Mouse (Mus musculus): ENCODE measurements around the gene Fli1. TPM values are rescaled to one million over a fixed set of nuclear protein-coding genes. Genes with fewer than 3 reads are reported as not detected.

Gene Fli1
- polyA plus RNA-seq, 1 experiment from 2014 or later = 48.0 TPM

- Histone ChIP-seq H3K4me2 (ENCODE audit: low read depth, low read length) (no peak overlapping the region), H3K9me3 (replicated peaks; ENCODE audit: control insufficient read depth, low read length) (no peaks in the 10 kb centered on the region), H3K9ac (replicated peaks; ENCODE audit: low read length) (no peak overlapping the region), H3K4me3 (ENCODE audit: low read depth, low read length) (no peak overlapping the region), H3K27me3 (ENCODE audit: control insufficient read depth, insufficient read depth, low read length) (no peaks in the 10 kb centered on the region), H3K4me1 (ENCODE audit: control insufficient read depth, insufficient read depth, low read length) (no peaks in the 10 kb centered on the region), H3K27ac (replicated peaks; ENCODE audit: low read depth, low read length) (no peak overlapping the region), H3K36me3 (replicated peaks; ENCODE audit: control insufficient read depth, insufficient read depth, low read depth, low read length) (no peaks in the 10 kb centered on the region)
- no peak for ATAC-seq (replicated peaks; ENCODE audit: insufficient number of reproducible peaks, low FRiP score, low TSS enrichment, low read depth)
- WGBS = 65% methylated on average over 9 of the region's 9 CpGs
- no peak for DNase-seq (ENCODE audit: low spot score)
These were observed 19.7 kb upstream of the Fli1 start for GRCm38 (mm10) chr9:32562409-32562808.

- Histone ChIP-seq H3K9ac (replicated peaks; ENCODE audit: low read length) (no peak overlapping the region), H3K4me3 (ENCODE audit: low read depth, low read length) (no peak overlapping the region), H3K27me3 (ENCODE audit: control insufficient read depth, insufficient read depth, low read length) (no peaks in the 10 kb centered on the region), H3K9me3 (replicated peaks; ENCODE audit: control insufficient read depth, low read length) (no peaks in the 10 kb centered on the region), H3K4me2 (ENCODE audit: low read depth, low read length) (no peak overlapping the region), H3K36me3 (replicated peaks; ENCODE audit: control insufficient read depth, insufficient read depth, low read depth, low read length) (no peaks in the 10 kb centered on the region), H3K27ac (replicated peaks; ENCODE audit: low read depth, low read length) (no peak overlapping the region), H3K4me1 (ENCODE audit: control insufficient read depth, insufficient read depth, low read length) (no peaks in the 10 kb centered on the region)
- no peak for DNase-seq (ENCODE audit: low spot score)
- 82% methylated on average over 14 of the region's 14 CpGs for WGBS
- ATAC-seq (replicated peaks; ENCODE audit: insufficient number of reproducible peaks, low FRiP score, low TSS enrichment, low read depth) = no peak
These were observed 18.7 kb upstream of the Fli1 start for GRCm38 (mm10) chr9:32561190-32561890.

DNA sequence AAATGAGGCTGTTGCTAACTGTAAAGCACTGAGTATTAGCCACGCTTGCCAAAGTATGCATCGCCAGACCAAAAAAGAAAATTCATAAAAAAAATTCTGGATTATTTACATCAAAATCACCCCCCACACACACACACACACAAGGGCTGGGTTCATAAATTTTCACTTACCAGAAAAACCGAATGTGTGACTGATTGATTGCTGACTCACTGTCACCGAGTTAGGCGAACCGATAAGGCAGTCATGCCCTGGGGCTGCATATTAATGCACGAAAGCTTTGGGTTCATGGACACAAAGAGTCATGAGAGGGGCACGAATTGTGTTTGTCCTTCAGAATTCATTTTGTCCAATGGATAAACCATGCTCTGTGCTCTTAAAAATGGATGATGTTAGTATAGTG, 17.2 kb upstream of the Fli1 start:
- Histone ChIP-seq H3K27me3 (ENCODE audit: control insufficient read depth, insufficient read depth, low read length) (no peaks in the 10 kb centered on the region), H3K4me3 (ENCODE audit: low read depth, low read length) (no peak overlapping the region)
- WGBS = 65% methylated on average over 8 of the region's 8 CpGs

DNA sequence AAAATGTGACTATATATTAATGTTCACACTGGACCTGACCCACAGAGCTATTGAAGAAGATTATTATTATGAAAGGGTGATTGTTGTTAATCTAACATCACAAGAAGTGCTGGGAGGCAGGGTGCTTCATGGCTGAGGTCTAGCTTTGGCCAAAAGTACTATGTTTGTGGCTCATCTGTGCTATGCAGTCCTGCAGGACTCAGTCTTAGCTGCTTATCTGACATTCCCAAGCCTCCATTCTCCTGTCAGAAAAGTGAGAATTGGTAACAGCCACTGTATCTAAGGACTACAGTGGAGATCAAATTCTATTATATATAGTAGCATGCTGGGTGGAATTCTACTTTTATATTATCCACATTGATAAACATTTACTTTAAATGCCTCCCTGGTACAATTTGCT, 16.8 kb upstream of the Fli1 start:
- Histone ChIP-seq H3K36me3 (replicated peaks; ENCODE audit: control insufficient read depth, insufficient read depth, low read depth, low read length) (no peaks in the 10 kb centered on the region), H3K4me1 (ENCODE audit: control insufficient read depth, insufficient read depth, low read length) (no peaks in the 10 kb centered on the region), H3K4me3 (ENCODE audit: low read depth, low read length) (no peak overlapping the region), H3K27me3 (ENCODE audit: control insufficient read depth, insufficient read depth, low read length) (no peaks in the 10 kb centered on the region), H3K27ac (replicated peaks; ENCODE audit: low read depth, low read length) (no peak overlapping the region), H3K9me3 (replicated peaks; ENCODE audit: control insufficient read depth, low read length) (no peaks in the 10 kb centered on the region), H3K9ac (replicated peaks; ENCODE audit: low read length) (no peak overlapping the region), H3K4me2 (ENCODE audit: low read depth, low read length) (no peak overlapping the region)
- ATAC-seq (replicated peaks; ENCODE audit: insufficient number of reproducible peaks, low FRiP score, low TSS enrichment, low read depth) = no peak
- DNase-seq (ENCODE audit: low spot score) = no peak

More for the DNA sequence above, 17.2 kb upstream of the Fli1 start:
- H3K36me3 ChIP-seq (replicated peaks; ENCODE audit: control insufficient read depth, insufficient read depth, low read depth, low read length) = no peaks in the 10 kb centered on the region
- H3K9ac ChIP-seq (replicated peaks; ENCODE audit: low read length) = no peak overlapping the region
- no peak for ATAC-seq (replicated peaks; ENCODE audit: insufficient number of reproducible peaks, low FRiP score, low TSS enrichment, low read depth)
- no peak for DNase-seq (ENCODE audit: low spot score)
- H3K4me1 ChIP-seq (ENCODE audit: control insufficient read depth, insufficient read depth, low read length) = no peaks in the 10 kb centered on the region
- no peak overlapping the region for H3K27ac ChIP-seq (replicated peaks; ENCODE audit: low read depth, low read length)
- no peak overlapping the region for H3K4me2 ChIP-seq (ENCODE audit: low read depth, low read length)
- H3K9me3 ChIP-seq (replicated peaks; ENCODE audit: control insufficient read depth, low read length) = no peaks in the 10 kb centered on the region

DNA sequence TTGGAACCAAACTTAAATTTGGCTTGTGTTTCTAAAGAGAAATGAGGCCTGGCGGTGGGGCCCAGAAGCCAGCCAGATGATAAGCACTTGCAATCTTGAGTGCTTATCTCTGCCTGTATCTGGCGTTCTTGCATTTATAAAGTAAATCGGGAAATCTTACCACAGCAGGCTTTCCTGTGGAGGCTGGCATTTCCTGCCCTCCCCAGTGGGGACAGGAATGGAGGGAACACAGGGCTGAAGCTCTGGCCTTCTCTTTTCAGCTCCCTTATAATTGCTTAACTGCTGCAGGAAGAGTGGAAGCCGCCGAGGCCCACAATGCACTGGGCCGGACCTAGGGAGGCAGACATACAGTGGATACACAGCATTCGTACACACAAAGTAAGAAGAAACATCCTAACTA, 13.7 kb upstream of the Fli1 start:
- no peak for ATAC-seq (replicated peaks; ENCODE audit: insufficient number of reproducible peaks, low FRiP score, low TSS enrichment, low read depth)
- H3K4me3 ChIP-seq (ENCODE audit: low read depth, low read length) = no peak overlapping the region
- DNase-seq (ENCODE audit: low spot score) = no peak
- no peaks in the 10 kb centered on the region for H3K9me3 ChIP-seq (replicated peaks; ENCODE audit: control insufficient read depth, low read length)
- no peaks in the 10 kb centered on the region for H3K27me3 ChIP-seq (ENCODE audit: control insufficient read depth, insufficient read depth, low read length)
- no peak overlapping the region for H3K4me2 ChIP-seq (ENCODE audit: low read depth, low read length)
- no peak overlapping the region for H3K9ac ChIP-seq (replicated peaks; ENCODE audit: low read length)
- H3K36me3 ChIP-seq (replicated peaks; ENCODE audit: control insufficient read depth, insufficient read depth, low read depth, low read length) = no peaks in the 10 kb centered on the region
- no peak overlapping the region for H3K27ac ChIP-seq (replicated peaks; ENCODE audit: low read depth, low read length)
- H3K4me1 ChIP-seq (ENCODE audit: control insufficient read depth, insufficient read depth, low read length) = no peaks in the 10 kb centered on the region
- 57% methylated on average over 7 of the region's 7 CpGs for WGBS

DNA sequence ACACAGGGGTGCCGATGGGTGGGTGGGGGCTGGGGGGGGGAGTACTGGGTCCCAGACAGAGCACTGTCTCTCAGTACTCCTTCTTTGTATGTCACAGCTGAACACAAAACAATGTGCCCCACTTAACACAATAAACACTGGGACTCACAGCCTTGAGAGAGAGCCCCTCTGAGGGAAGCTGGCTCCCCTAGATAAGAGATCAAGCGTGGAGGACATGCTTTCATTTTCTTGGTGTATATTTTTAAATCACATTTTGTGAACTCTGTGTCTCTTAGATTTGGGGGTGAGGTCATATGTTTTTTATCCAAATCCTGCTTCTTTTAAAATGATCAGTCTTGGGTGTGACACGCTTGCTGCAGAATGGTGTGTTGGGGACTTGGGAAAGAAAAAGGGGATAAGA, 12.6 kb upstream of the Fli1 start:
- Histone ChIP-seq H3K4me1 (ENCODE audit: control insufficient read depth, insufficient read depth, low read length) (no peaks in the 10 kb centered on the region), H3K36me3 (replicated peaks; ENCODE audit: control insufficient read depth, insufficient read depth, low read depth, low read length) (no peaks in the 10 kb centered on the region), H3K4me3 (ENCODE audit: low read depth, low read length) (no peak overlapping the region), H3K4me2 (ENCODE audit: low read depth, low read length) (no peak overlapping the region), H3K9me3 (replicated peaks; ENCODE audit: control insufficient read depth, low read length) (no peaks in the 10 kb centered on the region), H3K27ac (replicated peaks; ENCODE audit: low read depth, low read length) (no peak overlapping the region), H3K9ac (replicated peaks; ENCODE audit: low read length) (no peak overlapping the region), H3K27me3 (ENCODE audit: control insufficient read depth, insufficient read depth, low read length) (no peaks in the 10 kb centered on the region)
- DNase-seq (ENCODE audit: low spot score) = no peak
- WGBS = 83% methylated on average over 3 of the region's 3 CpGs
- no peak for ATAC-seq (replicated peaks; ENCODE audit: insufficient number of reproducible peaks, low FRiP score, low TSS enrichment, low read depth)

DNA sequence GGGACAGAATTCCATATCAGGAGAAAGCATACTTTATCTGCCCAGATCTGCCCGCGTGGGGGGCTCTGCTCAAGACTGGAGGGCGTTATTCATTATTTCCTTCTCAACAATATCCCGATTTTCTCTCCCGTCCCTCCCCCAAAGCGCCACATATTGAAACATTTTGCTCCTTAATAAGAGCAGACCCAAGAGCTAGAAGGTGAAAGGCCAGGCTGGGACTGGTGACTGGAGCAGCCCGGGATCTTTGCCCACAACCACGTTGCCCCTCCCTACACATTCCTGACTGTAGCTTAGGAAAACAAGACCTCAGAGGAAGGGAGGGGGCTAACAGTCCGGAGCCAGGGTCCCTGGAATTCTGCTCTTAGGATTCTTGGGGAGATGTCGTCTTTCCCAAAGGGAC, 7.9 kb upstream of the Fli1 start:
- peak; percentile 86 for DNase-seq (ENCODE audit: low spot score)
- H3K36me3 ChIP-seq (replicated peaks; ENCODE audit: control insufficient read depth, insufficient read depth, low read depth, low read length) = no peaks in the 10 kb centered on the region
- ATAC-seq (replicated peaks; ENCODE audit: insufficient number of reproducible peaks, low FRiP score, low TSS enrichment, low read depth) = peak; percentile 54; the same call in 1 of the 2 replicates
- H3K27ac ChIP-seq (replicated peaks; ENCODE audit: low read depth, low read length) = peak overlapping the region; percentile 63
- H3K4me2 ChIP-seq (ENCODE audit: low read depth, low read length) = no peak overlapping the region
- H3K9me3 ChIP-seq (replicated peaks; ENCODE audit: control insufficient read depth, low read length) = no peaks in the 10 kb centered on the region
- peaks cover 13% of the 10 kb centered on the region for H3K4me1 ChIP-seq (ENCODE audit: control insufficient read depth, insufficient read depth, low read length)
- under 1% methylated on average over 10 of the region's 10 CpGs for WGBS
- H3K4me3 ChIP-seq (ENCODE audit: low read depth, low read length) = no peak overlapping the region
- 0 out of 2 replicates have a peak, but pooled peaks cover under 1% of the 10 kb centered on the region for H3K27me3 ChIP-seq (ENCODE audit: control insufficient read depth, insufficient read depth, low read length)
- H3K9ac ChIP-seq (replicated peaks; ENCODE audit: low read length) = no peak overlapping the region

DNA sequence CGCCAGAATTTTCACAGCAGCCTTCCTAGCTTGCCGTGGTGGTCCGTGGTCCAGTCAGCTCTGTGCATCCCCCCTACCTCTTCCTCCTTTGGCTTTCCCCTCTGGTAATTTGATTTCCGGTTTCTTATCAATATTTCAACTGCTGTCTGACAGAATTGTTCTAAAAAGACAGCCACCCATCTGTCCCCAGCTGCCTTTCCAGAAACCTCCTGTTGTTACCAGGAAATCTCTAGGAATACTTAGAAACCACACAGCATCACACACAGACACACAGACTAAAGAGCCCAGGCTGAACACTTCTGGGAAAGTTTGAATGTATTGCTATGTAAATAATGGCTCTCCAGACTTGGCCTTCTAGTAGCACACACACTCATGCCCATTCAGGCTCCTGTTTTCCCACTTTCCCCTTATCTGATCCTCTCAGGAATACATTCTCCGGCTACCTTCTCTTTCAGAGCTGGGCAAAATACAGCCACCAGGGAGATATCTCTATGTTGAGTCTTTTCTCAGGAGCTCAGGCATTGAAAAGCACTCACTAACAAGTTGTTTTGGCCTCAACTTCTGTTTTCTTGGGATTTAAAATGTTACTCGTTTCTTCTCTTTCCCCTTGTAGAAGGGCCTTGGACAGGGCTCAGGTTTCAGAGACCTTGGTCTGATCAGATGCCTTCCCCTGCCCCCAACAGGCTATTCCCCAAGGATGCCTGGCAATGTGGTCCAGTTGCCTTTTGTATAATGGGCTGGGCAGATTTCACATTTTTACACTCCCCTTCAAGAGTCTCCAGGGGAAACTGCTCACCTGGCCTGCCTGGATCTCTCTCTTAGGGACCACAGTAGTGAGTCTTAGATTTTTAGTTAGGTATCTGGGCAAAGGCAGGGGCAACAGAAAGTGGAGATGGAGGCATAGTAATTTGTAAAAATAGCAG, 7.1 kb upstream of the Fli1 start:
- 4% methylated on average over 6 of the region's 6 CpGs for WGBS
- peaks cover 16% of the 10 kb centered on the region for H3K4me1 ChIP-seq (ENCODE audit: control insufficient read depth, insufficient read depth, low read length)
- H3K36me3 ChIP-seq (replicated peaks; ENCODE audit: control insufficient read depth, insufficient read depth, low read depth, low read length) = no peaks in the 10 kb centered on the region
- H3K9me3 ChIP-seq (replicated peaks; ENCODE audit: control insufficient read depth, low read length) = no peaks in the 10 kb centered on the region
- H3K9ac ChIP-seq (replicated peaks; ENCODE audit: low read length) = no peak overlapping the region
- no peak overlapping the region for H3K4me3 ChIP-seq (ENCODE audit: low read depth, low read length)
- DNase-seq (ENCODE audit: low spot score) = peak; percentile 43
- H3K27me3 ChIP-seq (ENCODE audit: control insufficient read depth, insufficient read depth, low read length) = 0 out of 2 replicates have a peak, but pooled peaks cover 3% of the 10 kb centered on the region
- no peak for ATAC-seq (replicated peaks; ENCODE audit: insufficient number of reproducible peaks, low FRiP score, low TSS enrichment, low read depth)
- H3K4me2 ChIP-seq (ENCODE audit: low read depth, low read length) = 0 out of 2 replicates have a peak overlapping the region, but pooled peaks have one; percentile 19
- H3K27ac ChIP-seq (replicated peaks; ENCODE audit: low read depth, low read length) = peak overlapping the region; percentile 63
